Mouse (Mus musculus) bone marrow macrophage, adult 2 months (primary cell): Measurements from ENCODE around the gene Ntsr1.

Experiments
- CTCF ChIP-seq: IDR thresholded peaks from 2 replicates; pipeline ENCODE4 v1.5.1; 2012; ENCODE audit warnings: low read depth, mild to moderate bottlenecking, low read length, moderate library complexity
- POLR2A ChIP-seq: IDR thresholded peaks from 2 replicates; pipeline ENCODE4 v1.6.1; 2012; ENCODE audit warnings: mild to moderate bottlenecking, low read depth, low read length, borderline replicate concordance

- TF ChIP-seq CTCF (no peak), POLR2A (no peak)
These were observed 49.2 kb upstream of the Ntsr1 start for GRCm38 (mm10) chr2:180450529-180450928.
